Mouse (Mus musculus) urinary bladder, adult 2 months (tissue): ENCODE measurements around the gene Fars2. TPM values are rescaled to one million over a fixed set of nuclear protein-coding genes. Genes with fewer than 3 reads are reported as not detected.

Experiments
- DNase-seq: peaks from one replicate; pipeline ENCODE4 v3.0.0; 2022; ENCODE audit warnings: low spot score
- polyA plus RNA-seq: library from polyadenylated mRNA; depleted of rRNA; stranded (reverse); fragments of >200 nt; gene quantifications from 2 replicates; pipeline ENCODE4 v1.2.3, GENCODE M21; 2012

Fars2 gene
- polyA plus RNA-seq, 1 experiment, result 34.8 TPM

DNA sequence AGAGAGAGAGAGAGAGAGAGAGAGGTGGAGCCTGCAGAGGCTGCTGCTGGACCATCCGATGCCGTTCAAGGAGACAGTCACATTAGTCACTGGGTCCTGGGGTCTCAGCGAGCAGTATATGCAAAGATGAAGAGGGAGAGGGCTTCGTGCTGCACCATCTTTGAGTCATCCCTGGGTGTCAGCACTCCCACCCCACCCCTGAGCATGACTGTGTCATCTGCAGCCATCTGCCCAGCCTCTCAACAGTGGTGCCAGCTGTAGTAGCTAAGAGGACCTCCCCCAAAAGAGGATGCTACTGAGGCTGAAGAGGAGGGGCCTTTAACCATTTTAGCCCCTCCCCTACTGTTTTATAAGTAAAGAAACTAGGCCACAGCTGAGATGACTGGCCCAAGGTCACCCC is 459.6 kb downstream of the Fars2 start:
- DNase-seq, result no peak

DNA sequence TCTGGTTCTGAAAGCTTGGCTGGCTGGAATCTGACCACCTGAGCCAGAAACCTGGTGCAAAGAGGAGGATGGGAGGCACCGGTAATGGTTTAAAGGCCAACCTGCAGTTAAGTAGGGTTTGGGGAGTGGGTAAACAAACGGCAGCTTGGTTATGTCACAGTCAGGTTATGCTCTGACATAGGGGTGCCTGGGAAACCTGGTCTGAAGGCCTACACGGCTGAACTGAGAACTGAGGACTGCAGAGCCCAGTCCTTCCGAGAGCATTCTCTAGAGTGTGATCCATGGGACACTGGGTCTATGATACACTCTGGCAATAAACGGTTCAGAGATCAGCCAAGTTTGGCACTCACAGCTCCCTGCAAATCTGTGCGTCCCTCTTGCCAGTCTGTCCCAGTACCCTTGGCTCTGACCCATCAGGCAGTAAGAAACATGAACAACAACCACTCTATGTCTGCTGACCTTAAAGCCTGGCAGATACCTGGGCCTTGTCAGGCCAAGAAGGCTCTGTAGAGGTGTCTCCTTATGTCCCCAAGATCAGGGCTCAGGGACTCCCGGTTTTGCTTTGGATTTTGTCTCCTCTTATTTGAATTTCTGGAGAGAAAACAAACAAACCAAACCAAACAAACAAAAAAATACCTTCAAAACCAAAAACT is 460.8 kb downstream of the Fars2 start:
- no peak for DNase-seq

DNA sequence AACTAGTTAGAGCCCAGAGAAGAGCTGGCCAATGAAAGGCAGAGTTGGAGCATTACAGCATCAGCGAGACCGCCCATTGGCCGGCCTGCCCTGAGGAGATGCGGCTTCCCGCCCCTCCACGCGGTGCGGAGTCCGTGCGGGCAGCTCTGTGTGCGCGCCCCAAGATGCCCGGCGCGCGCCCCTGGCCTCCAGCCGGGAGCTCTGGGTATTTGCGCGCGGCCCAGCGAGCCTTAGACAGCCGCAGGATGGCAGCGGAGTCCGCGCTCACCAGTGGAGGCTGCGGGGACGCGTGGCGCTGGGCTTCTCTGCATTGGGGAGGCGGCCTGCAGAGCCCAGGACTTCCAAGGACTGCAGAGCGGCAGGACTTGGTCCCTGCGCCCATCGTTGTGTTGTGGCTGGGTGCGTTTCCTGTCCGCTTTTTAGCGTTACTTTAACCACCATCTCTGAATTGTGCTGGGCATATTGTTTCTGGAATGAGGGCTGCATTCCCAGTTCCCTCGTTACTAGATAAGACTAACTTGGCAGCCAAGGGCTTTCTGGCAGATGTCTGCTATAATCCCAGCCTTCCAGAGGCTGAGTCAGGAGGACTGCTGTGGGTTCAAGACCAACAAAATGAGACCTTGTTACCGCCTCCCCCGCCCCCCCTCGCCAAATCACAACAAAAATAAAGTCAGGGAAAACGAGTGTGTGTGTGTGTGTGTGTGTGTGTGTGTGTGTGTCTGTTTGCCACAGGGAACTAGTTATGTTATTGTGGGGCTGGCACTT is 461.5 kb downstream of the Fars2 start:
- peak; percentile 50 for DNase-seq

DNA sequence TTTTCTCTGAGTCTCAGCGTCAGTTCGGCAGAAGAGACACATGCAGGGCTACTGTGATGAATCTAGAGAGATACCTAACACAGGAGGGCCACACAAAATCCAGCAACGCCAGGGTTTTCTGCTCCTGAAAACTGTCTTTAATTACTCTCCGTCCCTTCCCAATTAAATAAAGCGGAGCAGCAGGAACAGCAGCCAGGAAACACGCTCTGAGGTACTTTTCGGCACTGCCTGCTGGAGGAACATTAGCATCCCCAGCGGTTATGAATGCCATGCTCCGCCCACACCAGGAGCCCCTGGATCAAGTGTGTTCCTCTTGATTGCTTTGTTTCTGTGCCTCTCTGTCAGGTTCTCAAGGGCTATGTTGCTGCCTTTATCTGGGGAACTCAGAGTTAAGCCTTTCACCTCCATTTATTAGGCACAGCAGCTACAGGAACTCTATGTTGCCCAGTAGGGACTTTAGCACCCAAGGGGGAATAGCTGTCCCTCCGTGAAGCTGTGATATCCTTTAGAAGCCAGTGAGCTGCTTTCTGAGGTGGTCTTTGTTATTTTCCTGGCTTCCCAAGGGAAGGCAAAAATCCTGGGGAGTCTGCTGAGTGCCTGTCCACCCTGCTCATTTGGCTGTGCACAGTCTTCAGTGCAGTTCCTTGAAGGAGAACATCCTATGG is 465.3 kb downstream of the Fars2 start:
- no peak for DNase-seq

DNA sequence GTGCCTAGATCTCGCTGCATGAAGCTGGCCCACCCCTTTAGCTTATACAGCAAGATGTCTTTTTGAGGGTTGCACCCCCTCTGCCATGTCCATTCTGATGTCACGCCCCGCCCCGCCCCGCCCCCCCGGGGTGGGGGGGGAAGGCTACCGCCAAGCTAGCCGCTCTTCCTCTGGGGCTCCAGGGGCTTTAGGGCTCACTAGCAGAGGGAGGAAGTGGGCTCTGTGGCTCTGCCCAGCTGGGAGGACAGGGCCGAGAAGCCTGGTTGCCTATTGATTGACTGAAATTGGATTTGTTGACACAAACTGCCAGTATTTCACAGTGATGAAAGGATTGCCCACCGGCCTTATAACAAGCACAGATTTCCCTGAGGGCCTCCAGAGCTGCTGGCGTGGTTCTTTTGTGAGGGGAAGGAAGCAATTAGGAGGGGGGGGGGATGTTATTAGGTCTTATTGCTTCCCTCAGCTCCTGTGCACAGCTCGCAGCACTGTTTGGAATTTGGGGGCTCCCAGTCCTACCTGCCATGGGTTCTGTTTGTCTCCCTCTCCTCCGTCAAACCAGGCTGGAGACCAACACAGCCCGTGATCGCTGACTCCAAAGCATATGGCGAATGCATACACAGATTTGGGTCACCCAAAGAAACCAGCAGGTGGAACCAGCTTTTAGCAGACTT is 466.4 kb downstream of the Fars2 start:
- DNase-seq, result no peak

DNA sequence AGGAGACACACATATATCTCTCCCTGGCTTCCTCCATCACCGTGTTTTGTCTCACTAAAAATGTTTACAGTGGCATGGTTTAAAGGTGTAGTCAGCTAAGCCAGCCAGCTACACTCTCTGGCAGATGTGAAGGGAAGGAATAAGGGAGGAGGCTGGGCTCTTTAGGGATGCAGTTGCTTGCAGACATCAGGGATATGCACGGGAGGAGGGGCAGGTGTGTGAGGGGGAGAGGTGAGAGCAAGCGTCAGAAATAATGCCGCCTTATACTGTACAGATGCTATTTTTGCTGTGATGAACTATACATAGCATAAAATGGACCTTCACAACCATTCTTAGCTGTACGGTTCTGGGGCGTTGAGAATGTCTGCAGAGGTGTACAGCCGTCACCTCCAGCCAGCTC is 467.0 kb downstream of the Fars2 start:
- DNase-seq, result no peak

DNA sequence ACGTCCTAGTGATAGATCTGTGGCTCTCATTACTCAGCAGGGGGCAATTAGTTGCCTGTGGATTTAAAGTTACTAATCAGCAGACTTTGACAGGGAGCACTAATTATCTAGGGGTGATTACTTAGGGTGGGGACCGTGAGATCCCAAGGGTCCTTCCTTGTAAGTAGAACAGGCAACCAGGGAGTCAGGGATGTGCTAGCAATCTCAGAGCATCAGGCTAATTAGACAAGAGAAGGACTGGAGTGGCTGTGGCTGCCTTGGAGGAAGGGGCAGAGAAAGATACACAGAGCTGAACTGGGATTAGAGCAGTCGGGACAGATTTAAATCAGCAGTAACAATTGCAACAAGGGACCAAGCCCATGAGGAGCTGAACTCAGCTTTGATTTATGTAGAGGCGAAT is 471.9 kb downstream of the Fars2 start:
- no peak for DNase-seq

DNA sequence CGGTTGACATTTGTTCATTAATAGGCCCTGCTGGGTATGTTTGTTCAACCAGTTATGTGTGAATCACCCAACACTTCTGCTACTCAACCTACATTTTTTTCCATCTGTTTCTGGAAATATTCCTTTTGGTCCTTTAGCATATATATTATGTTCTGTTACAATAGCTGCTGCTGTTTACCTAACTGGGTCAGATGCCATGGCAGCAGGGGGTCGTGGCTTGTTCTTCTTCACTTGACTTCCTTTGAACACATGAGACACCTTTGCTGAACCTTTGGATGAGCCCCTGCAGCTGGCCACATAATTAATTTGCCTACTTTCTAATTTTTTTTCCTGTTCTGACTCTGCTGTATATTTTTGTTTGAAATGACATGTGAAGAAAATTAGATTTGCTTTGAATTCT is 475.1 kb downstream of the Fars2 start:
- DNase-seq, result no peak

DNA sequence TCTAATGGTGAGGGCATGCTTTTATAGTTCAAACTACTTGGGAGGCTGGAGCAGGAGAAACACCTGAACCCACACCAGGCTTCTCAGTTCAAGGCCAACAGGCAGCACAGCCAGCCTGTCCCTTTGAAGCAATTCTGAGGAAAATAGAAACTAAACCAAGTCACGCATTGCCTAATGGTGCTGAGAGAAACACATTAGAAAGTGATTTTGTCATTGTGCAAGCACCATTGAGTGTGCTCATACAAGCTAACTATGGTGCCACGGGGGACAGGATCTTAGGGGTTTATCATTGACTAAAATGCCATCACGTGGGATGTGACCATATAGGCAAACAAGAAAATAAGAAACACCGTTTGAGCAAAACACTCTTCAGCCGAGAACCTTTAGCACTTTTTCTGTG is 489.5 kb downstream of the Fars2 start:
- no peak for DNase-seq

DNA sequence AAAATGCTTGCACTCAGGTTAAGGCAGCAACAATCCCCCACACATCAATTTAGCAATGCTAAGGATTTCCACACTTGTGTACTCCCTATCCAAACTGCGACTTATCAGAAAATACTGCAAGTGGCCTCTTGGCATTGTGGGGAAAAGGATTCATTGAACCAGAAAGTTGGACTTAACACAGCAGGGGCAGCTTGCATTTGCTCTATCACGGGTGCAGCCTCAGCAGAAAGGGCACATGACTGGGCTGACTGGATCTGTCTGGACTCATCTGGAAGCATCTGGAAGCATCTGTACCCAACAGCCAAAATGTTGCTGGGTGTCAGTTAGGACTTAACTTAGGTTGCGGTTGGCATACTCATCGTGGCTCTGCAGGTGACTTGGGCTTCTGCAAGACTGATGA is 490.7 kb downstream of the Fars2 start:
- DNase-seq, result no peak

DNA sequence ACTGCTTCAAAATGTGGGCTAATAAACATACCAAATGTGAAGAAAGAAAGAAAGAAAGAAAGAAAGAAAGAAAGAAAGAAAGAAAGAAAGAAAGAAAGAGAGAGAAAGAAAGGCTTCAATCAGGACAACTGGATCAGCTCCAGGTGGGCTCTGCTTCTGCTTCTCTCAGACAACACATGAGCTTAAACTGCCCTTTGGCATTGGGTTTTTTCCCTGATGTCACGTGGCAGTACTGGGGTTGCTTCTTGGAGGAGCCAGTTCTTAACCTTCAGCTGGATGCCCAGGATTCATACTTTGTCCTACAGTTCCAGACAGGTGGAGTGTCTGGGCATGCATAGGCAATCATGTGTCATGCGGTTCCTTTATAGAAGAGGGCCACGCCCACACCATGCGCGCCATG is 493.2 kb downstream of the Fars2 start:
- DNase-seq, result no peak

DNA sequence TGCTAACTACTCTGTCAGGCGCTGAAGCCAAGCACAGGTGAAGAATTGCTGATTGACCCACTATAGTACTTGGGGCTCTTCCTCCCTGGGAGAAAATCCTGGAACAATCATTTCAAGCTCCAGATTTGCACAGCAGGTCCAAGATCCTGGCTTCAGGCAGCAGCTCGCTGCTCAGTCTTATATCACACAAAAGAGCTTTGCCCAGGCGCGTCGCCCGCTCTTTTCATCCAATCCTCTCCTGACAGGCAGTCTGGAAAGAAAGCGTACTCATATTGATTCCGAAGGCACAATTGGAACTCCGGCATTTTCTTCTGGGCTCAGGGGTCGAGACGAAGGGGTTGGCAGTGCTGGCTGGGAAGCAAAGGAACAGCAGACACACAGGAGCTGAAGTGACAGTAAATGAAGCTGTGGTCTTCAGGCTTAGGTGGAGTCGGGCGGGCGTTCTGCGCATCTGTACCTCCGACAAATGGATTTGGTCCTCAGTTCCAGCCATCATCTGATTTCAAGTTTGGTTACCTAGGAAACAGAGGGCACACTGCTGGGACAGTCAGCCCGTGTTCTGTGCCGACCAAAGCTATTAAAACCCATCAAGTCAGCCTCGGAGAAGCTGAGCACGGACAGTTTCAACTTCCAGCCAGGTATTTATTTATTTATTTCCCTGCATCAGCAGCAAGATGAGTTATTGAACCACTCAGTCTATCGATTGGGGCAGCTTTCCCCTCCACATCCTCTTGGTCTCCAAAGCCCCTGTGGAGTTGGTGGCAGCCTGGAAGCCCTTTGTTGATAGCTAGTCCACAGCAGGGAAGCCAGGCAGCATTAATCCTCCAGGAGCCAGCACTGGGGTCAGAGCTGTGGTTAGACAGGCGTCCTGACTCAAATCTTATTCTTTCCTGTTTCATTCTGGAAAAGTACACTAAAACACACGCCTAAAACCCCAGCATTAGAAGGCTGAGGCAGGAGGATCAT is 495.9 kb downstream of the Fars2 start:
- no peak for DNase-seq

DNA sequence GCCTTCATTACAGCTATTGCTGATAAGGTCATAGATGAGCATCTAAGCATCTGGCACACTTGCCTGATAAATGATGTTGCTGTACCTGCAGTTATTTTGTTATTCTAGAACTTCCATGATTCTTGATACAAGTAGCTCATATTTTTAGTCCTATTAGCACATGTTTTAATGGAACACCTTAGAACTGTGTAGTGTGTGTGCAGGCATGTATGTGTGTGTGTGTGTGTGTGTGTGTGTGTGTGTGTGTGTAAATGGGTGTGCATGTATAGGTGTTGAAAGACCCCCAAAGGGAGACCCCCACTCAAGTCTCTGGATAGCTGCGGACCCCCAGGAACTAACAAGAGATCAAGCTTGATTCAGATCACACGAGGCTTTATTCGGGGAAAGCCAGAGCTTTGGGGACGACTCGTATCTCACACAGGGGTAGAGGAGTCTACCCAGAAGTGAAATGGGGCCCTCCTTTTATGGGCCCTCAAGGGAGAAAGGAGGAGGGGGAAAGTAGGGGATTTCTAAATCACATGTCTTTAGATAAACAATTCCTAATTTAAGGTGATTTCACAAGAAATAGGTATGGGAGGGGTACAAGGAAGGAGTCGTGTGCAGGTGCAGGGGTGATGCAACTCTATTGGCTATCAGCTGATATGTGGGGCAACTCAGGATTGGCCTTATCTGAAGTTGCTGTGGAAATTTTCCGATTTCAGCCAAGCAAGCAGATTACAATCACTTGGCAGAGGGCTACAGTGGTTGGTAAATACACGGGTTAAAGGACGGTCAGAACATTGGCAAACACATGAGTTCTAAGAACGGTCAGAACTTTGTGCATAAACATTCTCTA is 503.5 kb downstream of the Fars2 start:
- no peak for DNase-seq

DNA sequence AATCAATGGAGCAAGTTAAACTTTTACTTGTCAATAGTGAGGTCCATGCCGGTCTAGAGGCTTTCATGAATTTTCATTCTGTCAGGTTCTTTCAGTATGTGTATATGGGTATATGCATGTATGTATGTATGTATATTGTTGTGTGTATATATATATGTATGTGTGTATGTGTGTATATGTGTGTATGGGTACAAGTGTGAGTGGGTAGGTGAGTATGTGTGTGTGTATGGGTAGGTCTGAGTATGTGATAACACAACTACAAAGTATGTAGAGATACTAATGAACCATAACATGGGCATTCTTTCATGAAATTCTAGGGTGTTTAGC is 504.1 kb downstream of the Fars2 start:
- DNase-seq, result no peak

DNA sequence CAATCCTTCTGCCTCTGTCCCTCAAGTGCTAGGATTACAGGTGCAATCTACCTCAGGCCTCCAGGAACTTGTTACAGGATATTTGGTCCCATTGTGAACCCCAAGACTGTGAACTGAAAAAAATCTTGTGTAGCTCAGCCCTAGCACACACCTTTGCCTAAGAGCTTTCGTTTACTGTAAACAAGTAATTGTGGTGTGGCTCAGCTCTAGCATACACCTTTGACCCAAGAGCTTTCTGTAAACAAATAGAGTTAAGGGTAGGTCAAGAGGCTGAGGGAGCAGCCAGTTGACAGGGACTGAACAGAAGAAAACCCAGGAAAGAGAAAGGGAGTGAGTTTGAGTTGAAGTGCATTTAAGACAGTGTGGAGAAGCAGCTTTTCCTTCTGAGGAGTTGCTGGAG is 506.3 kb downstream of the Fars2 start:
- DNase-seq, result no peak

DNA sequence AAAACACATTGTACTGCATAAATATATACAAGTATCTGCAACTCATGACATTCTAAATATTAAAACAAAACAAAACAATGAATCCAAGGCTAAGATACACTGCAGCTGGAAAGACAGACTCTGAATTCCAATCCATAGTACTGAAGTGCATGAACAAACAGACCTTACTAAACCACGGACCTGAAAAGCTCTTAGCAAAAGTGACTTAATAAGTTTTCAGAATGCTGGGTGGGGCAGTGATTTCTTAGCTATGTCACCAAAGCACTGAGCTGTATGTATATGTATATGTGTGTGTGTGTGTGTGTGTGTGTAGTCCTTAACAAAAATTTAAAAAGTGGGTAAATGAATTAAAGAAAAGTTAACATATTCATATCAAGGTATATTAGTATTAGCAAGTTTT is 511.9 kb downstream of the Fars2 start:
- no peak for DNase-seq

DNA sequence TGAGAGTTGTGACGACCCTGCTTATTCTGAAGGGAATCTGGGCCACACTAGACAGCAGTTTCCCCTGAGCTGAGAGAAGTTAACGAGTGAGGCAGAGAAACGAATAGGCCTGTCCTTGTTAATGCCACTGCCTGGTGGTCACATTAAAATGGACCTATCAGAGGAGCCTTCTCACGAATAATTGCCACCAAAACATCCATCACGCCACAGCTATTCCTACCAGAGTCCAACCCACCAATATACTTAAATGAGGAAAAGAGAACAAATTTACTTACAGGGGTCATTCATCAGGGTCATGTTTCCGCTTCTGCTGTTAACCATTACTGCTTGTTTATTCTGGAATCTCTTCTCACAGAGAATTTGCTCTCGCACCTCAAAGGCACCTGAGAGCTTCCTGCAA is 531.0 kb downstream of the Fars2 start:
- DNase-seq, result no peak

DNA sequence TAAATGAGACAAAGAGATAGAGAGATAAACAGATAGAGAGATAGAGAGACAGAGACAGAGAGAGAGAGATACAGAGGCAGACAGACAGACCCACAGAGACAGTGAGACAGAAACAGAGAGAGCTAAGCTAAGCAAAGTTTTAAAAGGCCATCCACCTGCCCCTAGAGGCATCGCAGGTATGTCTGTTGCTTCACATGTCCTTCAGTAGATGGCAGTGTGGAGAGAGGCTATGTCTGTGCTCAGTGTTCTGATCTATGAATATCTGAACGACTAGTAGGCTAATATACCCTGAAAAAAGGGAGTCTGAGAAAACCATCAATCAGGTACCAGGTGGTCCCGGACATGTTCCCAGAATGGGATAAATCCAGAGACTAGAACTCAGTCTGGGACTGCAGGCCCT is 537.0 kb downstream of the Fars2 start:
- no peak for DNase-seq

DNA sequence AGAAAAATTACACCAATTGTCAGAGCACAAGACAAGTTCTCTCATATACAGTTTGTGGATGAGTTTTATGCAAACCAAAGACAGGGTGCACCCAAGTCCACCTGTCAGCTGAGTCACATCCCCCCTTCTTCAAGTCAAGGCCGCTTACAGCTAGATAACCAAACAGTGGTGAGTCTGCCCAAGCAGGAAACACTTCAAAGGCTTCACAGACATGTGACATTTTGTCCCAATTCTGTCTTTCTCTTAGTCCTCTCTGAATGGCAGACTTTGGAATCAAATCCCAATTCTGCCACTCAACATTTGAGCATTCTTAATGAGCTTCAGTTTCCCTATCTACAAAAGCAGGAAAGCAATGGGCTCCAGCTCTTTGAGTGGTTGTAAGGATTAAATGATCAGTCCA is 562.1 kb downstream of the Fars2 start:
- no peak for DNase-seq

DNA sequence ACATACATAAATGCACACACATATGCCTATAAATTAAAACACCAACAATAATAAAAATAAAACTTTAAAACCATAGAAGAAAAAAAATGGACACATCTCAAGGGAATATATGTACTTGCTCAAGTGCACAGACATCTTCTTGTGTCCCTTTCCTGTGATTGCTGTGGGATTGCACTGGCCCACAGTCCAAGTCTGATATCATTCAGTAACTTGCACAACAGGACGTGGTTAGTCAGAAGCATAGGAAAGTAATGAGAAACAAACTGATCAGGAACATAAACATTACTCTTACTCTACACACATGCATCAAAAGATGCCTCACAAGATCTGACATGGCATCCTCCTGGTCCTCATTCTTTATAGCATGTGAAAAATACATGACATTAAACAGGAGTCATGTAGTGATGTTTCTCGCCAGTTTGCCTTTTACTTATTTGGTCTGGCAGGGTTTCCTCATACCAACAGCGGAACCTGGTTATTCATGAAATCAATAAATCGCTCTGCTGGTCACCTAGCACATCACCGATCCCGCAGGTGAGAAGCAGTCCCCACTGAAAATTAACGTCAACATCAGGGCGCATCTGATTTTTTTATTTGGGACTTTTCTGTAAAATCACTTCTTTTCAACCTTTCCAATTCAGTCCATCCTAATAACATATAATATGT is 563.6 kb downstream of the Fars2 start:
- DNase-seq, result no peak
